Mouse (Mus musculus) inflammation-experienced regulatory T-cells, adult 6 months (primary cell): ENCODE results near the gene Sphk1. TPM values are rescaled to one million over a fixed set of nuclear protein-coding genes. Genes with fewer than 3 reads are reported as not detected.
"Not testable (repeated sequence)": the region's sequence is repeated elsewhere in the genome, so short reads cannot be mapped to it uniquely, and the experiment has no call there.

Experiments
- ATAC-seq: one replicate; pipeline ENCODE4 v1.8.0; 2017
- polyA plus RNA-seq, 3 experiments: library from polyadenylated mRNA; unstranded; fragments of 100-300 nt; shearing (Covaris generic); gene quantifications; one replicate each; pipeline ENCODE4 v1.2.1; 2017

The Sphk1 gene
- not detected for polyA plus RNA-seq

- no peak for ATAC-seq
Observed at GRCm38 (mm10) chr11:116530187-116531147, at the start of gene Sphk1. Sphk1 (plus strand) TSS chr11:116530925.

- no peak for ATAC-seq
Observed at GRCm38 (mm10) chr11:116480975-116481374, 49.8 kb upstream of the Sphk1 start.

GRCm38 (mm10) chr11:116481776-116482175 lies 48.9 kb upstream of the Sphk1 start:
- ATAC-seq: no peak

GRCm38 (mm10) chr11:116484261-116484660 lies 46.5 kb upstream of the Sphk1 start:
- ATAC-seq: no peak

GRCm38 (mm10) chr11:116488207-116488606 lies 42.5 kb upstream of the Sphk1 start:
- no peak for ATAC-seq

GRCm38 (mm10) chr11:116488693-116489375 lies 41.9 kb upstream of the Sphk1 start:
- no peak for ATAC-seq

GRCm38 (mm10) chr11:116489771-116490231 lies 40.9 kb upstream of the Sphk1 start:
- ATAC-seq: peak; percentile 26

GRCm38 (mm10) chr11:116490232-116491107 lies 40.3 kb upstream of the Sphk1 start:
- peak; percentile 92 for ATAC-seq

- ATAC-seq: no peak
Observed at GRCm38 (mm10) chr11:116491338-116491737, 39.4 kb upstream of the Sphk1 start.

GRCm38 (mm10) chr11:116492507-116492906 lies 38.2 kb upstream of the Sphk1 start:
- not testable (repeated sequence) for ATAC-seq

- no peak for ATAC-seq
Observed at GRCm38 (mm10) chr11:116493191-116493590, 37.5 kb upstream of the Sphk1 start.

- no peak for ATAC-seq
Observed at GRCm38 (mm10) chr11:116493795-116494252, 36.9 kb upstream of the Sphk1 start, which contains the start of gene Prpsap1. Prpsap1 (minus strand) TSS chr11:116494202.

GRCm38 (mm10) chr11:116494474-116495174 lies 36.1 kb upstream of the Sphk1 start:
- no peak for ATAC-seq

- no peak for ATAC-seq
Observed at GRCm38 (mm10) chr11:116497313-116497712, 33.4 kb upstream of the Sphk1 start.

GRCm38 (mm10) chr11:116498596-116498995 lies 32.1 kb upstream of the Sphk1 start:
- no peak for ATAC-seq

- ATAC-seq: no peak
Observed at GRCm38 (mm10) chr11:116499018-116499417, 31.7 kb upstream of the Sphk1 start.

GRCm38 (mm10) chr11:116501005-116501746 lies 29.5 kb upstream of the Sphk1 start:
- ATAC-seq: no peak

GRCm38 (mm10) chr11:116504516-116504915 lies 26.2 kb upstream of the Sphk1 start:
- no peak for ATAC-seq

- no peak for ATAC-seq
Observed at GRCm38 (mm10) chr11:116505573-116505972, 25.2 kb upstream of the Sphk1 start.

GRCm38 (mm10) chr11:116506151-116506875 lies 24.4 kb upstream of the Sphk1 start:
- no peak for ATAC-seq
